8 mouse cellular contexts compared by ENCODE assay signal in genomic region chr13:31810693-31811541, GRCm38 (mm10). TPM values are rescaled to one million over a fixed set of nuclear protein-coding genes. Genes with fewer than 3 reads are reported as not detected.
DNase-seq lines count a peak whose midpoint lies in the region; ATAC-seq and TF ChIP-seq lines count a peak whose summit lies in the region.

No protein-coding gene starts in this region.

- H3K27me3 ChIP-seq in lung, embryonic 16.5 days (ENCODE audit: control insufficient read depth, insufficient read depth, low read depth, low read length), result peaks cover 85% of the 10 kb centered on the region
- peaks cover 83% of the 10 kb centered on the region for H3K27me3 ChIP-seq in hindbrain, embryonic 11.5 days (ENCODE audit: control insufficient read depth, insufficient read depth, low read length)
- peaks cover 90% of the 10 kb centered on the region for H3K27me3 ChIP-seq in liver, embryonic 14.5 days (ENCODE audit: control insufficient read depth, insufficient read depth, low read length)
- H3K27me3 ChIP-seq in testis, adult 2 months (ENCODE audit: control insufficient read depth, insufficient read depth, low read length), result no peaks in the 10 kb centered on the region
- peaks cover 11% of the 10 kb centered on the region; the same call in 1 of the 2 replicates for H3K27me3 ChIP-seq in cerebellum, adult 2 months (ENCODE audit: control insufficient read depth, insufficient read depth, low read length)

- no peak for ATAC-seq in lung, embryonic 16.5 days (ENCODE audit: low read depth)
- 0 out of 2 replicates have a peak, but pooled peaks have one; percentile 24 for ATAC-seq in common myeloid progenitor, adult 5-6 weeks (replicated peaks; ENCODE audit: low read depth, poor library complexity, severe bottlenecking)
- no peak for ATAC-seq in hindbrain, embryonic 11.5 days (ENCODE audit: low FRiP score)
- no peak for ATAC-seq in liver, embryonic 14.5 days (ENCODE audit: insufficient read depth)

- H3K27ac ChIP-seq in lung, embryonic 16.5 days (ENCODE audit: low read length), result no peak overlapping the region
- H3K27ac ChIP-seq in hindbrain, embryonic 11.5 days (ENCODE audit: low read depth, low read length), result peak overlapping the region; percentile 42; the same call in 1 of the 2 replicates
- H3K27ac ChIP-seq in liver, embryonic 14.5 days, result no peak overlapping the region
- peak overlapping the region; percentile 94 for H3K27ac ChIP-seq in testis, adult 2 months (ENCODE audit: control insufficient read depth, insufficient read depth, low read depth, low read length)
- no peak overlapping the region for H3K27ac ChIP-seq in cerebellum, adult 2 months (ENCODE audit: insufficient read depth, low read length)

- 1% methylated on average over 63 of the region's 65 CpGs for WGBS in lung, embryonic 16.5 days
- under 1% methylated on average over 46 of the region's 65 CpGs for WGBS in hindbrain, embryonic 11.5 days
- 2% methylated on average over 59 of the region's 65 CpGs for WGBS in liver, embryonic 14.5 days (ENCODE audit: insufficient replicate concordance)
- WGBS in cerebellum, adult 2 months, result 4% methylated on average over 65 of the region's 65 CpGs

- TF ChIP-seq EP300 in liver, embryonic 14.5 days (IDR thresholded peaks at IDR 0.05; ENCODE audit: low read depth), result no peak

- H3K9me3 ChIP-seq in lung, embryonic 16.5 days (ENCODE audit: control insufficient read depth, low read length), result no peaks in the 10 kb centered on the region
- H3K9me3 ChIP-seq in hindbrain, embryonic 11.5 days (ENCODE audit: control insufficient read depth, low read length), result no peaks in the 10 kb centered on the region
- no peaks in the 10 kb centered on the region for H3K9me3 ChIP-seq in liver, embryonic 14.5 days (ENCODE audit: control insufficient read depth, low read length)

- TF ChIP-seq CTCF in liver, embryonic 14.5 days (IDR thresholded peaks at IDR 0.05; ENCODE audit: low read depth), result no peak
- TF ChIP-seq CTCF in testis, adult 2 months (IDR thresholded peaks at IDR 0.05; ENCODE audit: control insufficient read depth, insufficient read depth, insufficient replicate concordance, low read depth, low read length), result no peak
- no peak for TF ChIP-seq CTCF in cerebellum, adult 2 months (IDR thresholded peaks at IDR 0.05; ENCODE audit: borderline replicate concordance, insufficient read depth, low read depth, low read length)

- no peaks in the 10 kb centered on the region for H3K36me3 ChIP-seq in lung, embryonic 16.5 days (ENCODE audit: control insufficient read depth, insufficient read depth, low read length)
- no peaks in the 10 kb centered on the region for H3K36me3 ChIP-seq in hindbrain, embryonic 11.5 days (ENCODE audit: control insufficient read depth, insufficient read depth, low read length)
- H3K36me3 ChIP-seq in liver, embryonic 14.5 days (replicated peaks; ENCODE audit: control insufficient read depth, insufficient read depth, low read depth), result no peaks in the 10 kb centered on the region
- no peaks in the 10 kb centered on the region for H3K36me3 ChIP-seq in testis, adult 2 months (ENCODE audit: control insufficient read depth, insufficient read depth, low read length)

- H3K4me2 ChIP-seq in lung, embryonic 16.5 days (ENCODE audit: low read depth, low read length), result peak overlapping the region; percentile 63
- peak overlapping the region; percentile 39 for H3K4me2 ChIP-seq in hindbrain, embryonic 11.5 days (replicated peaks; ENCODE audit: low read depth, low read length)
- peak overlapping the region; percentile 34 for H3K4me2 ChIP-seq in liver, embryonic 14.5 days (ENCODE audit: low read depth)

- peak; percentile 58 for TF ChIP-seq POLR2A in testis, adult 2 months (IDR thresholded peaks at IDR 0.05; ENCODE audit: control insufficient read depth, low read depth, low read length)
- no peak for TF ChIP-seq POLR2A in cerebellum, adult 2 months (IDR thresholded peaks at IDR 0.05; ENCODE audit: borderline replicate concordance, insufficient read depth, low read length)

- H3K4me1 ChIP-seq in lung, embryonic 16.5 days (replicated peaks; ENCODE audit: control insufficient read depth, insufficient read depth, low read length), result peaks cover 26% of the 10 kb centered on the region
- H3K4me1 ChIP-seq in hindbrain, embryonic 11.5 days (replicated peaks; ENCODE audit: control insufficient read depth, insufficient read depth, low read length), result 0 out of 2 replicates have a peak, but pooled peaks cover 8% of the 10 kb centered on the region
- no peaks in the 10 kb centered on the region for H3K4me1 ChIP-seq in liver, embryonic 14.5 days (replicated peaks; ENCODE audit: control insufficient read depth in 2 of 2, insufficient read depth in 2 of 2, low read length in 1 of 2)
- peaks cover 25% of the 10 kb centered on the region for H3K4me1 ChIP-seq in testis, adult 2 months (ENCODE audit: control insufficient read depth, insufficient read depth, low read length)
- H3K4me1 ChIP-seq in cerebellum, adult 2 months (ENCODE audit: control insufficient read depth, insufficient read depth, low read length), result no peaks in the 10 kb centered on the region

- no peak for DNase-seq in lung, postnatal 25 days (ENCODE audit: low spot score)
- DNase-seq in hindbrain, embryonic 11.5 days (ENCODE audit: low spot score), result peak; percentile 71
- DNase-seq in liver, embryonic 14.5 days (ENCODE audit: low read depth in 3 of 3, low spot score in 3 of 3), result no peak
- DNase-seq in layer of hippocampus, postnatal 36 days, result no peak
- DNase-seq in cerebellum, adult 2 months, result no peak

- H3K9ac ChIP-seq in lung, embryonic 16.5 days (ENCODE audit: low read length), result peak overlapping the region; percentile 54
- peak overlapping the region; percentile 50 for H3K9ac ChIP-seq in hindbrain, embryonic 11.5 days (ENCODE audit: low read depth, low read length)
- H3K9ac ChIP-seq in liver, embryonic 14.5 days (replicated peaks), result no peak overlapping the region

- peak overlapping the region; percentile 43 for H3K4me3 ChIP-seq in lung, embryonic 16.5 days (ENCODE audit: low read length)
- peak overlapping the region; percentile 39 for H3K4me3 ChIP-seq in hindbrain, embryonic 11.5 days (ENCODE audit: low read depth, low read length)
- H3K4me3 ChIP-seq in liver, embryonic 14.5 days (ENCODE audit: insufficient read depth in 1 of 2, low read depth in 2 of 2, low read length in 2 of 2), result peak overlapping the region in 1 of 2 experiments; percentile 25; a peak in 1 of 4 replicates
- peak overlapping the region; percentile 91 for H3K4me3 ChIP-seq in testis, adult 2 months (ENCODE audit: control insufficient read depth, low read depth, low read length)
- H3K4me3 ChIP-seq in cerebellum, adult 2 months (replicated peaks; ENCODE audit: insufficient read depth, low read depth, low read length), result no peak overlapping the region

RNA-seq across cellular contexts. Expression of gene Foxc1, which starts 4.5 kb away (rescaled TPM):
- polyA plus RNA-seq in lung, embryonic 16.5 days (2015; fragmentation: Nextera tagmentation; extraction: Ambion mirVana), result 0.24 and 0.30 TPM in 2 replicates
- total RNA-seq in common myeloid progenitor, adult 5-6 weeks (2017), result not detected in 2 replicates
- 5.6 and 6.1 TPM in 2 replicates for polyA plus RNA-seq in hindbrain, embryonic 11.5 days (2014; fragmentation: Nextera tagmentation; extraction: Ambion mirVana)
- 0.01 and 0.02 TPM in 2 replicates for polyA plus RNA-seq in liver, embryonic 14.5 days (2012; rRNA removed)
- polyA plus RNA-seq in liver, embryonic 14.5 days (2014; fragmentation: Nextera tagmentation; extraction: Ambion mirVana), result 0.01 TPM in 1 of 2 replicates, not detected in the other
- polyA plus RNA-seq in testis, adult 2 months (2012; rRNA removed), result 0.14 and 0.16 TPM in 2 replicates
- total RNA-seq in layer of hippocampus, postnatal 36 days (2021), result 1 to 10 TPM; 3.3 to 4.6 TPM
- 1.9 and 2.0 TPM in 2 replicates for polyA plus RNA-seq in cerebellum, adult 2 months (2012; rRNA removed)

Comparison
In these comparisons a context has a peak if more than half of its experiments do, and no peak if none do; other contexts are left out.
1. H3K27ac ChIP-seq: peak in hindbrain, embryonic 11.5 days (single experiment) and testis, adult 2 months (single experiment); none in lung, embryonic 16.5 days (single experiment), liver, embryonic 14.5 days (single experiment) and cerebellum, adult 2 months (single experiment).
2. Peak in every context shown above with its lines, with median percentiles within 50 percentile points of each other: H3K4me2 ChIP-seq.